Mouse (Mus musculus) embryonic stem cell, embryonic (primary cell): ENCODE data around the gene Ccdc9.

ENCODE experiments used
- CTCF ChIA-PET, 4 experiments: fragments of 300-600 bp in 2 of 4; fragments of 350-600 bp in 2 of 4; sonication (Branson Sonifier 250); formaldehyde crosslinking; loops; one replicate each; lab custom pipeline; 2022; ENCODE audit warnings: inconsistent platforms in 2 of 4; lab: Charles Lee
- POLR2A ChIA-PET, 4 experiments: fragments of 300-600 bp in 2 of 4; fragments of 350-600 bp in 2 of 4; sonication (Branson Sonifier 250); formaldehyde crosslinking; loops; one replicate each; lab custom pipeline; 2022; ENCODE audit warnings: antibody characterized with exemption in 4 of 4, inconsistent platforms in 1 of 4; lab: Charles Lee

Gene Ccdc9

DNA sequence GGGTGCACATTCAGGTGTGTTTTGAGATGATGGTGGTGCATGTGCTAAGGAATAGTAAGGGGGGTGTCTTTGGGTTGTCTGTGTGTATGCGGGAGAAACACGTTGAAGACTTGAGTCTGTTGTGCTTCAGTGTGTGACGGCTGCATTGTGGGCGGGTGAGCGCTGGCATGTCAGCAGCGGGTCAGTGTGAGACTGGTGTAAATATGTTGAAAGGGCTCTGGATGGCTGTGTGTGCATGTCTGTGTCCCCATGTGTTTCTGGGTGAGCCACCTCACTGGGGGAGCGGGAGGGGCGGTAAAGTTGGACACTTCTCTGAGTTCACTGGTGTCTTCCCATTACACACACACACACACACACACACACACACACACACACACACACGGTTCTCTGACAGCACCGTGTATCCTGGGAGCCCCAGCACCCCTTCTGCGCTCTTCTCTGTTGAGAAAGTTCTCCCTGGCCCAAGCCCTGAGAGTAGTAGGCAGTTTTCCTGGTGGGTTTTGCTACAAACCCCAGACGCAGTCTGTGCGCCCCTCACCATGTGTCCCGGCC, 24.9 kb upstream of the Ccdc9 start:
- ChIA-PET POLR2A (interaction anchor here in 3 of 4 experiments (0.6 to 8.9 kb wide), 24 partner anchors 10 to 304 kb away, joined by 3 to 111 read pairs (median 8); partner anchors contain the start of genes Ccdc9 (in 2 of the 3), Arhgap35 (in 1 of the 3), Napa (in 1 of the 3) and Sae1 (in 1 of the 3)), CTCF (interaction anchor here in 2 of 4 experiments (0.5 to 3.8 kb wide), 5 partner anchors 16 to 142 kb away, joined by 3 to 28 read pairs (median 12); partner anchors contain the start of gene Inafm1 (in 1 of the 2))

GRCm38 (mm10) chr7:16310521-16311452, 24.2 kb upstream of the Ccdc9 start:
- ChIA-PET POLR2A (interaction anchor here in 3 of 4 experiments (0.5 to 8.9 kb wide), 33 partner anchors 9 to 304 kb away, joined by 3 to 111 read pairs (median 4); partner anchors contain the start of genes Ccdc9 (in 2 of the 3), Arhgap35 (in 1 of the 3), Inafm1 (in 1 of the 3) and Napa (in 1 of the 3)), CTCF (interaction anchor here (0.5 to 4.2 kb wide), 19 partner anchors 11 to 213 kb away, joined by 3 to 32 read pairs (median 4); partner anchors contain the start of gene Inafm1 (in 2 of the 4))

- ChIA-PET CTCF (interaction anchor here (0.6 to 4.2 kb wide), 13 partner anchors 11 to 487 kb away, joined by 3 to 32 read pairs (median 6); partner anchors contain the start of gene Inafm1 (in 1 of the 4)), POLR2A (interaction anchor here in 3 of 4 experiments (0.5 to 8.9 kb wide), 29 partner anchors 8 to 305 kb away, joined by 3 to 111 read pairs (median 4); partner anchors contain the start of genes Arhgap35 (in 1 of the 3), Ccdc9 (in 1 of the 3), Inafm1 (in 1 of the 3) and Slc8a2 (in 1 of the 3))
Measured at GRCm38 (mm10) chr7:16310020-16310520, 23.5 kb upstream of the Ccdc9 start.

DNA sequence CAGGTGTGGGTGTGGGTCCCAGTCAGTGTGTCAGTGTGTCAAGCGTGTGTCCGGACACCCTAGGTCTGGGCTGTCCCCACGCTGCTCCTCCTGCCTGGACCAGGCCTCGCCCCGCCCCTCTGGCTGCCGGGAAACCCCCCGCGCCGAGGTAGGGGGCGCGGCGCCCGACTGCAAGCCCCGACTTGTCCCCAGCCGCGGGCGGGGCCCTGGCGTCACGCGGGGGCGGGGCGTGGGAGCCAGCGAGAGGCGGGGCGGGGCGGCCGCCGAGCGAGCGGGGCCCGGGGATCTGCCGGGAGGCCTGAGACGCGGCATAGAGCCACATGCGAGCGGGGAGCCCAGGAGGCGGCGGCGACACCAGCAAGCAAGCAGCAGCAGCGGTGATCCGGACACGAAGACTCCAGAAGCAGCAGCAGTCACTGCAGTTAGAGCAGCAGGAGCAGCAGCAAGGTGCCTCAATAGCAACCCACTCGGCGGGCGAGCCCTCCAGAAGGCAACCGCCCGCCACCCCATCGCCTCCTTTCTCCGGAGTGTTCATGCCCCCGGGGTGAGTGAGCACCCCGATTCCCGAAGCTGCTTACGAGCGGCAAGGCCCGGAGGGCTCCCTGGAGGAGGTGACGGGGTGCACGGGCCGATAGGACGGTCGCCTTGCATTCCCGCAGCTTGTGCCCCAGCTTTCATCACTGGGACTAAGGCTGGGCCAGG, 22.9 kb upstream of the Ccdc9 start:
- POLR2A ChIA-PET = interaction anchor here in 3 of 4 experiments (0.6 to 8.9 kb wide), 22 partner anchors 8 to 166 kb away, joined by 3 to 111 read pairs (median 5); partner anchors contain the start of genes Ccdc9 (in 1 of the 3), Inafm1 (in 1 of the 3) and Zc3h4 (in 1 of the 3)
- CTCF ChIA-PET = interaction anchor here in 3 of 4 experiments (0.7 to 4.2 kb wide), 5 partner anchors 15 to 487 kb away, joined by 4 to 32 read pairs (median 7); no protein-coding TSS in a partner anchor

DNA sequence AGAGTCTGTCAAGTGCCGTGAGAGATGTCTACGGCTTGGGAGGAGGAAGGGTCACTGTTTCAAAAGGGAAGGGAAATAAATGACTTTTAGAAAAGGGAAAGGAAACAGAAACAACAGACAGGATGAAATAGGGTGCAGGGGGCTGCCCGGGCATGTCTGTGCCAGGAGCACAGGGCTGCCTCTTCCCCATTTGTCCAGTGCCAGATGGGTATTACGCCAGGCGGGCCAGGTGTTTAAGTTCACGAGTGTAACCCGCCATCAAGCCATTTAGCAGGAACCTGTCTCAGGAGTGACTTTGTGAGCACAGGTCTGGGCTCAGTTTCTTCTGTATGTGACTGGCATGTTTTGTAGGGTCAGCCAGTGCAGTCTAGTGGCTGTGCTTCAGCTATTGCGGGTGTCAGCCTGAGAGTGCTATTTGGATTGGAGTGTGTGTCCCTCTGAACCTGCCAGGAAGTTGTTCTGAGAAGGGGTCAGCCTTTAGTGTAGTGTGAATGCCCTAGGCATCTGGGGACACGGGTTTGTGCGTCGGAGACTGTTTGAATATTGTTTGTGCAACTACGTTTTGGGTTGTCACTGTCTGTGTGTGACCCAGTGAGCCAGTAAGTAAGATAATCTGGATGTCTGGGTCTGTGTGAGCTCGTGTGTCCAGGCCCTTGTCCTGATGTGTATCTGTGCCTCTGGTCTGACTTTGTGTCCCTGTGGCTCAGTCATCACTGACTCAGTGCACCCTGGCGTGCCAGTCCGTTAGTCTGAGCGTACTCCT, 22.1 kb upstream of the Ccdc9 start:
- CTCF ChIA-PET = interaction anchor here in 1 of 4 experiments (4.2 kb wide), 1 partner anchor 14 kb away, joined by 32 read pairs; no protein-coding TSS in a partner anchor
- POLR2A ChIA-PET = interaction anchor here in 3 of 4 experiments (0.6 to 8.9 kb wide), 23 partner anchors 7 to 167 kb away, joined by 3 to 111 read pairs (median 4); partner anchors contain the start of genes Ccdc9 (in 1 of the 3), Inafm1 (in 1 of the 3) and Zc3h4 (in 1 of the 3)

DNA sequence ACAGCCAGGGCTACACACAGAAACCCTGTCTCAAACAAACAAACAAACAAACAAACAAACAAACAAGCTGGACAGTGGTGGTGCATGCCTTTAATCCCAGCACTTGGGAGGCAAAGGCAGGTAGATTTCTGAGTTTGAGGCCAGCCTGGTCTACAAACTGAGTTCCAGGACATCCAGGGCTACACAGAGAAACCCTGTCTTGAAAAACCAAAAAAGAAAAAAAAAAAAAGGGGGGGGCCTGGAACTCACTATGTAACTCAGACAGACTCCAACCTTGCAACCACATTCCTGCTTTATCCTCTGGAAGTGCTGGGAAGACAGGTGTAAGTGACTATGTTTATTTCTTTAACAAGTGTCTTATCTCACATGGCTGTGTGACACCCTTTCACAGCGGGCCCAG, 21.5 kb upstream of the Ccdc9 start, which contains the start of gene Bbc3:
Gene Bbc3, plus strand, starts transcription at position 301 of the 400 bp plus-strand sequence.
- CTCF ChIA-PET = interaction anchor here (0.6 to 4.2 kb wide), 9 partner anchors 11 to 340 kb away, joined by 3 to 32 read pairs (median 4); no protein-coding TSS in a partner anchor
- POLR2A ChIA-PET = interaction anchor here in 3 of 4 experiments (0.8 to 8.9 kb wide), 20 partner anchors 7 to 210 kb away, joined by 3 to 111 read pairs (median 6); partner anchors contain the start of genes Ccdc9 (in 2 of the 3), Napa (in 1 of the 3) and Zc3h4 (in 1 of the 3)

- CTCF ChIA-PET = interaction anchor here in 2 of 4 experiments (0.6 to 4.2 kb wide), 6 partner anchors 10 to 156 kb away, joined by 3 to 32 read pairs (median 3); no protein-coding TSS in a partner anchor
- POLR2A ChIA-PET = interaction anchor here in 3 of 4 experiments (0.8 to 8.9 kb wide), 16 partner anchors 8 to 209 kb away, joined by 3 to 111 read pairs (median 6); partner anchors contain the start of genes Ccdc9 (in 2 of the 3), Inafm1 (in 1 of the 3), Napa (in 1 of the 3) and Sae1 (in 1 of the 3)
Measured at GRCm38 (mm10) chr7:16307141-16307540, 20.5 kb upstream of the Ccdc9 start.

DNA sequence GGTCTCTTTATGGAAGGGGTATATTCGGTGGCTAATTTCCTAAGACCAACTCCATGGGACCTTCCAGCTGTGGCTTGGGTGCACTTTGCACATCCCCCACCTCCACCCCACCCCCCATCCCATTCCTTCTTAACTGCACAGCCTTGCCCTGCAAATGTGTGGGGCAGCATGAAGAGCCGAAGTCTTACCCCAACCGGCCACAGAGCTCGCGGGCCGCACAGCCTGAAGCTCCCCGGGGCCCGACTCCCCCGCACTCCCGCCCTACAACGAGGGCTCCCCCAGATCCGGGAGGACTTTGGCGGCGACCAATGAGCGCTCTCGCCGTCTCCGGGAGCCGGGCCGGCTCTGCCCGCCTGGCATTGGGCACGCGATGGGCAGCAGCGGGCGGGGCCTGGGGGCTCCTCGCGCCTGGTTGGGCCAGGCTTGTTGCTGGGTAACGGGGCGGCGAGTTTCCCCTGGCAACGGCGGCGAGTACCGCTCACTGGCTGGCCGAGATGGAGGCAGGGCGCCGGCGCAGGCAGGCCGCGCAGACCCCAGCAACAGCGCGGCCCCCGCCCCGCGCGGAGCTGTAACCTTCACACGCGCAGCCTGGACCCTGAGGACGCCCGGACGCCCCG, 12.9 kb upstream of the Ccdc9 start:
- POLR2A ChIA-PET = interaction anchor here (0.6 to 7.2 kb wide), 16 partner anchors 8 to 78 kb away, joined by 3 to 67 read pairs (median 4); partner anchors contain the start of genes Ccdc9 (in 2 of the 4), Bbc3 (in 1 of the 4) and Inafm1 (in 1 of the 4)
- CTCF ChIA-PET = interaction anchor here in 3 of 4 experiments (0.6 to 1.1 kb wide), 7 partner anchors 11 to 549 kb away, joined by 3 to 15 read pairs (median 3); no protein-coding TSS in a partner anchor

- POLR2A ChIA-PET = interaction anchor here in 3 of 4 experiments (0.5 to 7.2 kb wide), 14 partner anchors 9 to 270 kb away, joined by 3 to 67 read pairs (median 3); partner anchors contain the start of genes Ccdc9 (in 2 of the 3), Bbc3 (in 1 of the 3) and Inafm1 (in 1 of the 3)
- CTCF ChIA-PET = interaction anchor here in 1 of 4 experiments (0.6 to 1.1 kb wide), 2 partner anchors 11 to 154 kb away, joined by 3 to 6 read pairs; no protein-coding TSS in a partner anchor
Measured at GRCm38 (mm10) chr7:16298927-16299326, 12.3 kb upstream of the Ccdc9 start.

DNA sequence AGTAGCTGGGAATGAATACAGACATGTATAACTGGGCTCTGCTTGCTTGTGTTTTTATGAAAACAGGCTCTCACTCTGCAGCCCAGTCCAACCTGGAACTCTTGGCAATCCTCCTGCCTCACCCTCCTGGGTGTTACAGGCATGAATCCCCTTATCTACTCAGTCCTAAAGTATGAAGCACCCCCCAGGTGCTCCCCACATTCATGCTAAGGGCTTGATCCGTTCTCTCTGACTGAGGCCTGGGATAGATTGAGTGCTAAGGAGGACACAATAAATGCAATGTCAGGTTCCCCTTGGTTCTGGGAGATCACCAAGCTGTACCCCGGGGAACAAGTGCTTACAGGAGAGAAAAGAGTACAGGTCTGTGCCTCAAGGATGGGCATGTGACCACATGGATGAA, 11.0 kb upstream of the Ccdc9 start:
- ChIA-PET POLR2A (interaction anchor here in 3 of 4 experiments (0.6 to 5.8 kb wide), 34 partner anchors 9 to 461 kb away, joined by 3 to 82 read pairs (median 5); partner anchors contain the start of genes Bbc3 (in 3 of the 3), Ccdc9 (in 2 of the 3), Inafm1 (in 2 of the 3) and Napa (in 1 of the 3)), CTCF (interaction anchor here in 3 of 4 experiments (0.6 to 1.3 kb wide), 16 partner anchors 10 to 195 kb away, joined by 3 to 11 read pairs (median 4); partner anchors contain the start of gene Ccdc9 (in 1 of the 3))

DNA sequence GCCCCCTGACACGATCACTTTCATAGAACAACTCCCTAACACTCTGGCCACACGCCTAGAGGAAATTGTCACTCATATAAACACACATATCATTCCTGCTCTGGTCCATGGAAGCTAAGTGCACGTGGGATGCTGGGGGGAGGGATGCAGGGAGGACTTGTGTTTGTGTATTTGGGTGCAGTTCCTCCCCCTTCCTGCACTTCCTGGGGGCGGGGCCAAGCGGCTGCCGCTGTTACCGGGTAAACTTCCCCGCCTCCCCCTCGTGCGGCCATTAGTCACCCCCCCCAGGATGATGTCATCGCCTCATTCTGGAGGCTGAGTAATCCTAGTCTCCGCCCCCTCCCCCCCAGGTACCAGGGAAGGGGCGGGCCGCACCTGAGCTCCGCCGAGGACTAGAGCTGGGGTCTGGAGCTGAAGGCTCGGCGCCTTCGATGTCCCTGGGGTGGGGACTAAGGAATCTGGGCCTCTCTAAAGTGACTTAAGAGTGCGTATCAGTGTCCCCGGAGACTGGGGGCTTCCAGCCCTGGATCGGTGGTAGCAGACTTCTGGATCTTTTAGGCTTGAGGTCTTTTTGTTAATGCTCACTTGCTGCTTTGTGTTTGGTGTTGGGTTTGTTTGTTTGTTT, 10.3 kb upstream of the Ccdc9 start:
- ChIA-PET CTCF (interaction anchor here in 3 of 4 experiments (0.6 to 1.3 kb wide), 20 partner anchors 10 to 196 kb away, joined by 3 to 11 read pairs (median 4); partner anchors contain the start of gene Ccdc9 (in 1 of the 3)), POLR2A (interaction anchor here in 3 of 4 experiments (0.5 to 5.8 kb wide), 43 partner anchors 11 to 461 kb away, joined by 3 to 82 read pairs (median 4); partner anchors contain the start of genes Bbc3 (in 3 of the 3), Ccdc9 (in 2 of the 3), Inafm1 (in 2 of the 3) and Bicra (in 1 of the 3))

GRCm38 (mm10) chr7:16296146-16296545, 9.6 kb upstream of the Ccdc9 start:
- POLR2A ChIA-PET = interaction anchor here in 3 of 4 experiments (0.5 to 5.8 kb wide), 20 partner anchors 11 to 151 kb away, joined by 3 to 82 read pairs (median 6); partner anchors contain the start of genes Bbc3 (in 3 of the 3), Inafm1 (in 2 of the 3), Ccdc9 (in 1 of the 3) and Sae1 (in 1 of the 3)

GRCm38 (mm10) chr7:16295321-16295900, 8.8 kb upstream of the Ccdc9 start:
- ChIA-PET CTCF (interaction anchor here (0.5 to 2.7 kb wide), 84 partner anchors 9 to 383 kb away, joined by 3 to 54 read pairs (median 6); partner anchors contain the start of genes Ccdc9 (in 4 of the 4), Bbc3 (in 2 of the 4), Inafm1 (in 1 of the 4) and Napa (in 1 of the 4)), POLR2A (interaction anchor here (0.6 to 5.8 kb wide), 101 partner anchors 9 to 516 kb away, joined by 3 to 111 read pairs (median 6); partner anchors contain the start of genes Bbc3 (in 3 of the 4), Ccdc9 (in 3 of the 4), Inafm1 (in 2 of the 4) and Sae1 (in 2 of the 4))

More at GRCm38 (mm10) chr7:16296146-16296545, 9.6 kb upstream of the Ccdc9 start:
- CTCF ChIA-PET = interaction anchor here in 1 of 4 experiments (1.0 to 1.3 kb wide), 6 partner anchors 14 to 196 kb away, joined by 3 to 6 read pairs (median 4); no protein-coding TSS in a partner anchor
